Mouse (Mus musculus) neural tube, embryonic 13.5 days (tissue): ENCODE data around the gene Wbp1l. TPM values are rescaled to one million over a fixed set of nuclear protein-coding genes. Genes with fewer than 3 reads are reported as not detected.

Source experiments
- ATAC-seq: fragments of 200-750 bp; cut with Nextera tagmentation; 2 replicates; pipeline ENCODE4 v1.8.0; 2017; ENCODE audit warnings: low read depth, mild to moderate bottlenecking, moderate TSS enrichment, moderate library complexity
- H3K27ac ChIP-seq: fragments of 300-500 bp; sonication (generic); replicated peaks from 2 replicates; pipeline ENCODE4 v1.5.1; 2015; ENCODE audit warnings: moderate library complexity, mild to moderate bottlenecking, inconsistent platforms
- H3K27me3 ChIP-seq: fragments of 300-500 bp; sonication (generic); 2 replicates; pipeline ENCODE4 v1.6.1; 2015; ENCODE audit warnings: mild to moderate bottlenecking, inconsistent platforms
- H3K36me3 ChIP-seq: fragments of 300-500 bp; sonication (generic); 2 replicates; pipeline ENCODE4 v1.6.1; 2015; ENCODE audit warnings: mild to moderate bottlenecking, inconsistent platforms
- H3K4me1 ChIP-seq: fragments of 300-500 bp; sonication (generic); replicated peaks from 2 replicates; pipeline ENCODE4 v1.6.1; 2015; ENCODE audit warnings: inconsistent platforms
- H3K4me2 ChIP-seq: fragments of 300-500 bp; sonication (generic); 2 replicates; pipeline ENCODE4 v1.6.1; 2015; ENCODE audit warnings: inconsistent platforms, mild to moderate bottlenecking, moderate library complexity
- H3K4me3 ChIP-seq: fragments of 300-500 bp; sonication (generic); 2 replicates; pipeline ENCODE4 v1.5.1; 2015; ENCODE audit warnings: mild to moderate bottlenecking, inconsistent platforms
- H3K9ac ChIP-seq: fragments of 300-500 bp; sonication (generic); 2 replicates; pipeline ENCODE4 v1.6.1; 2015; ENCODE audit warnings: moderate library complexity, mild to moderate bottlenecking, inconsistent platforms
- H3K9me3 ChIP-seq: fragments of 300-500 bp; sonication (generic); 2 replicates; pipeline ENCODE4 v1.6.1; 2016; ENCODE audit warnings: inconsistent platforms
- WGBS: fragments of 180-500 bp; shearing (Covaris S2); methylation state at CpG from one replicate; pipeline ENCODE4 v1.1.7; 2015; 5-methylcytosine and 5-hydroxymethylcytosine counted together
- polyA plus RNA-seq: library from polyadenylated mRNA; unstranded; fragments of >200 nt; fragmentation: Nextera tagmentation; extraction: Ambion mirVana; gene quantifications from 2 replicates; pipeline ENCODE4 v1.2.1, GENCODE M21; 2015

Gene Wbp1l
- polyA plus RNA-seq, 1 experiment from 2014 or later: 38.0 TPM

DNA sequence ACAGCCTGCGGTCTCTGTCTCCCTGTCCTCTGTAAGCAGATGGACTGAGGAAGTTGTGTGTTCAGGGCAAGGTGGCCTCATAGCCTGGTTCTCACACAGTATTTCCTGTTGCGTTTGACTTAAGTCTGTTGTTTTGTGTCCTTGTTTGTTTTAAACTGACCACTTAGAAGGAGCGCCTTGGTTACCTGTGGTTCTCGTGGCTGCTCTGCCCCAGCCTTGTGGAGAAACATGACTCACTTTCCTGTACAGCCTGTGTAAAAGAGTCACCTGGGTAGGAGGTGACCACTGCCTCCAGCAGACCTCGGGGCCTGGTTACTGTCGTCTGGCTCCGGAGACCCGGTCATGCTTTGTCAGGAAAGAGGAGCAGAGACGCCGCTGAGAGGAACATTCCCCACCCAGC, 56.7 kb downstream of the Wbp1l start:
- no peaks in the 10 kb centered on the region for H3K27me3 ChIP-seq
- H3K36me3 ChIP-seq: peaks cover 59% of the 10 kb centered on the region
- no peak overlapping the region for H3K9ac ChIP-seq
- H3K9me3 ChIP-seq: no peaks in the 10 kb centered on the region
- H3K27ac ChIP-seq: no peak overlapping the region
- H3K4me1 ChIP-seq: no peaks in the 10 kb centered on the region
- ATAC-seq: no peak
- WGBS: 95% methylated on average over 10 of the region's 10 CpGs
- no peak overlapping the region for H3K4me2 ChIP-seq
- H3K4me3 ChIP-seq: no peak overlapping the region

- Histone ChIP-seq H3K27ac (no peak overlapping the region), H3K9me3 (no peaks in the 10 kb centered on the region), H3K36me3 (peaks cover 59% of the 10 kb centered on the region), H3K4me2 (no peak overlapping the region), H3K27me3 (no peaks in the 10 kb centered on the region), H3K9ac (no peak overlapping the region), H3K4me3 (no peak overlapping the region), H3K4me1 (peaks cover 4% of the 10 kb centered on the region)
- ATAC-seq: no peak
- 93% methylated on average over 21 of the region's 21 CpGs for WGBS
Measured at GRCm38 (mm10) chr19:46656151-46656840, 57.4 kb downstream of the Wbp1l start.

- H3K9ac ChIP-seq: no peak overlapping the region
- H3K4me2 ChIP-seq: no peak overlapping the region
- no peak overlapping the region for H3K4me3 ChIP-seq
- peaks cover 12% of the 10 kb centered on the region for H3K4me1 ChIP-seq
- H3K27ac ChIP-seq: no peak overlapping the region
- 92% methylated on average over 3 of the region's 3 CpGs for WGBS
- peaks cover 51% of the 10 kb centered on the region for H3K36me3 ChIP-seq
- no peak for ATAC-seq
- H3K27me3 ChIP-seq: no peaks in the 10 kb centered on the region
- no peaks in the 10 kb centered on the region for H3K9me3 ChIP-seq
Measured at GRCm38 (mm10) chr19:46657339-46658020, 58.6 kb downstream of the Wbp1l start.

- peaks cover 12% of the 10 kb centered on the region for H3K4me1 ChIP-seq
- H3K4me3 ChIP-seq: no peak overlapping the region
- no peak overlapping the region for H3K4me2 ChIP-seq
- H3K27me3 ChIP-seq: no peaks in the 10 kb centered on the region
- ATAC-seq: no peak
- H3K27ac ChIP-seq: no peak overlapping the region
- no peaks in the 10 kb centered on the region for H3K9me3 ChIP-seq
- 96% methylated on average over 7 of the region's 7 CpGs for WGBS
- no peak overlapping the region for H3K9ac ChIP-seq
- peaks cover 44% of the 10 kb centered on the region for H3K36me3 ChIP-seq
Measured at GRCm38 (mm10) chr19:46658348-46658747, 59.5 kb downstream of the Wbp1l start.

DNA sequence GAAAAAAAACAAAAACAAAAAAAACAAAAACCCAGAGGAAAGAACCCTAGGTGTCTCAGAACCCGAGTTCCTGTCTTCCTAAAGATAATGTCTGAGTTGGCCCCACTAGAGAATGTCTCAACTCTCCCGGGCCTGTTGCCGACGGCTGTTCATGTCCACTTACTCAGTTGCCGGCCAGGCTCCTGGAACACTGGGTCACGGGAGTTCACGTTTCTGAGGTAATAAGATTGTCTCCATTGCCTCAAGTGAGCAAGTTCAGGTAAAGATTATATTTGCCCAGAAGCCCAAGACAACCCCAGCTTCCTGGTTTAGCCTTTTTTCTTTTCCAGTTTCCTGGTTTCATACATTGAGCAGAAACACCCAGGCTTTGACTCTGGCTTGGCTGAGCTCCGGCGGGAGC, 60.0 kb downstream of the Wbp1l start:
- no peaks in the 10 kb centered on the region for H3K9me3 ChIP-seq
- H3K9ac ChIP-seq: no peak overlapping the region
- no peak overlapping the region for H3K4me3 ChIP-seq
- 89% methylated on average over 9 of the region's 9 CpGs for WGBS
- ATAC-seq: no peak
- H3K27me3 ChIP-seq: no peaks in the 10 kb centered on the region
- H3K27ac ChIP-seq: no peak overlapping the region
- peaks cover 12% of the 10 kb centered on the region for H3K4me1 ChIP-seq
- peaks cover 39% of the 10 kb centered on the region for H3K36me3 ChIP-seq
- no peak overlapping the region for H3K4me2 ChIP-seq

GRCm38 (mm10) chr19:46661511-46661910, 62.6 kb downstream of the Wbp1l start:
- Histone ChIP-seq H3K36me3 (peaks cover 12% of the 10 kb centered on the region), H3K9me3 (no peaks in the 10 kb centered on the region), H3K4me3 (no peak overlapping the region), H3K4me2 (no peak overlapping the region), H3K27me3 (no peaks in the 10 kb centered on the region), H3K4me1 (peaks cover 18% of the 10 kb centered on the region), H3K9ac (no peak overlapping the region), H3K27ac (no peak overlapping the region)
- no peak for ATAC-seq
- 50% methylated on average over 4 of the region's 4 CpGs for WGBS

DNA sequence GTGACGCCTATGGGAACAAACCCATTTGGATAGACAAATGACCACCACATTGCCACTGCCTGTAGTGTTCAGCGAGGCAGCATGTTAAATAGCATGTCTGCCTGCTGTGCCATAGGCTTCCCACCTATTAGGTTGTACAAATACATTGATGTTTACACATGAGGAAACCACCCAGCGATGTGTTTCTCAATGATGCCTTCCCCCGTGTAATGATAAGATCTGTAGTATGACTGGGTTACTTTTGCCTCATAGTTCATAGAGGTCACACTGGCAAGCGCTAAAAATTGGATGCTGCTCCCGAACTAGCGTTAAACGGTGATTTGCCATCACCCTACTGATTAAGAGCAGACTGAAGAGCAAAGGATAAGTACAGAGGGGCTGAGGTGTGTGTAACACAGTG, 63.3 kb downstream of the Wbp1l start:
- Histone ChIP-seq H3K36me3 (peaks cover 5% of the 10 kb centered on the region), H3K4me1 (peaks cover 18% of the 10 kb centered on the region), H3K4me2 (no peak overlapping the region), H3K4me3 (no peak overlapping the region), H3K27me3 (no peaks in the 10 kb centered on the region), H3K9ac (no peak overlapping the region), H3K27ac (no peak overlapping the region), H3K9me3 (no peaks in the 10 kb centered on the region)
- 82% methylated on average over 8 of the region's 8 CpGs for WGBS
- ATAC-seq: no peak

GRCm38 (mm10) chr19:46662784-46663183, 63.9 kb downstream of the Wbp1l start:
- 83% methylated on average over 6 of the region's 6 CpGs for WGBS
- H3K4me3 ChIP-seq: no peak overlapping the region
- H3K4me1 ChIP-seq: peaks cover 18% of the 10 kb centered on the region
- no peaks in the 10 kb centered on the region for H3K9me3 ChIP-seq
- no peak for ATAC-seq
- H3K36me3 ChIP-seq: peaks cover under 1% of the 10 kb centered on the region; the same call in 1 of the 2 replicates
- H3K27me3 ChIP-seq: no peaks in the 10 kb centered on the region
- no peak overlapping the region for H3K9ac ChIP-seq
- H3K4me2 ChIP-seq: no peak overlapping the region
- H3K27ac ChIP-seq: no peak overlapping the region

GRCm38 (mm10) chr19:46665474-46665873, 66.6 kb downstream of the Wbp1l start:
- Histone ChIP-seq H3K4me2 (no peak overlapping the region), H3K9me3 (no peaks in the 10 kb centered on the region), H3K27ac (no peak overlapping the region), H3K36me3 (no peaks in the 10 kb centered on the region), H3K4me3 (no peak overlapping the region), H3K9ac (no peak overlapping the region), H3K4me1 (peaks cover 18% of the 10 kb centered on the region), H3K27me3 (no peaks in the 10 kb centered on the region)
- WGBS: 67% methylated on average over 7 of the region's 7 CpGs
- ATAC-seq: no peak

DNA sequence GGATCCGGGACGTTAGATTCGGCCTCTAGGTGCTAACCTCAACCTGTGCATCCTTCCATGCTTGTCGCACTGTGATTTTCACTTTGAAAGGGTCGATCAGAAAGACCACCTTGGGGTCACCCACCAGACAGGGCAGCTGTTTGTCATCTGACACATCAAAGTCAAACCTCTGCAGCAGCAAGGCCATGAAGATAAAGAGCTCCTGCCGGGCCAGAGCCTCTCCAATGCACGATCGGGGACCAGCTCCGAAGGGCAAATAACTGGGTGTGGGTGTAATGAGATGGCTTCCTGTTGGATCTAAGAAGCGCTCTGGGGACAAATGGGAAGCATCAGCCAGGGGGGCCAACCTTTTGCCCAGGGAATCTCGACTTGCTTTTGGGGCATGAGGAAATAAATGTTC, 68.4 kb downstream of the Wbp1l start:
- no peaks in the 10 kb centered on the region for H3K27me3 ChIP-seq
- no peak overlapping the region for H3K9ac ChIP-seq
- H3K27ac ChIP-seq: no peak overlapping the region
- peaks cover 6% of the 10 kb centered on the region for H3K4me1 ChIP-seq
- no peak overlapping the region for H3K4me2 ChIP-seq
- ATAC-seq: no peak
- no peaks in the 10 kb centered on the region for H3K9me3 ChIP-seq
- no peaks in the 10 kb centered on the region for H3K36me3 ChIP-seq
- H3K4me3 ChIP-seq: no peak overlapping the region
- 69% methylated on average over 11 of the region's 11 CpGs for WGBS

GRCm38 (mm10) chr19:46668263-46668662, 69.4 kb downstream of the Wbp1l start:
- Histone ChIP-seq H3K4me2 (no peak overlapping the region), H3K4me1 (peaks cover 6% of the 10 kb centered on the region), H3K27me3 (no peaks in the 10 kb centered on the region), H3K27ac (no peak overlapping the region), H3K36me3 (no peaks in the 10 kb centered on the region), H3K9me3 (no peaks in the 10 kb centered on the region), H3K4me3 (no peak overlapping the region), H3K9ac (no peak overlapping the region)
- no peak for ATAC-seq
- 92% methylated on average over 10 of the region's 10 CpGs for WGBS

- Histone ChIP-seq H3K9ac (no peak overlapping the region), H3K4me3 (no peak overlapping the region), H3K27ac (no peak overlapping the region), H3K4me1 (peaks cover 6% of the 10 kb centered on the region), H3K4me2 (no peak overlapping the region), H3K36me3 (no peaks in the 10 kb centered on the region), H3K27me3 (no peaks in the 10 kb centered on the region), H3K9me3 (no peaks in the 10 kb centered on the region)
- WGBS: 89% methylated on average over 5 of the region's 5 CpGs
- no peak for ATAC-seq
Measured at GRCm38 (mm10) chr19:46669802-46670201, 70.9 kb downstream of the Wbp1l start.

DNA sequence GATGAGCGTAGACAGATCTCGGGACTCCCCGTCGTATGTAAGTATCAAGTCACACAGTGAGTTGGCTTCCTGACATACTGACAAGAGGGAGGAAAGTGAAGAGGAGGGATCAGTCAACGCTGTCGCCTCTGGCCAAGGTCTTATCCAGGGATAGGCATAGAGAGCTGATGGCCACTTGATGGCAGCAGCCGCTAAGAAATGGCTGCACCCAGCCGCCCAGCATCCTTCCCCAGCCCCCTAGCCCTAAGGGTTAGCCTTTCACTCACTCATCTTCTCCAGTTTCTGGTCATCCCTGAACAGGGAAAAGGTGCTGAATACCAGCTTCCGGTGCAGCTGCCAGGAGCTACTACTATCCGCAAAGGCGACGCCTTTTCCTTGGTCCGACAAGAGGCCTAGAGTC, 71.8 kb downstream of the Wbp1l start:
- WGBS: 35% methylated on average over 13 of the region's 13 CpGs

More for the DNA sequence above, 71.8 kb downstream of the Wbp1l start:
- Histone ChIP-seq H3K9me3 (no peaks in the 10 kb centered on the region), H3K4me2 (no peak overlapping the region), H3K27me3 (no peaks in the 10 kb centered on the region), H3K4me1 (no peaks in the 10 kb centered on the region), H3K4me3 (no peak overlapping the region), H3K9ac (no peak overlapping the region), H3K36me3 (no peaks in the 10 kb centered on the region), H3K27ac (no peak overlapping the region)
- ATAC-seq: peak; percentile 81; the same call in 1 of the 2 replicates
